Mouse (Mus musculus): ENCODE measurements around the gene Ifnb1.

GRCm38 (mm10) chr4:88547986-88548385 lies 25.4 kb upstream of the Ifnb1 start:
- no peak for TF ChIP-seq POLR2A (IDR thresholded peaks at IDR 0.05; ENCODE audit: borderline replicate concordance, extremely low read depth, low read depth, low read length)
- TF ChIP-seq CTCF (IDR thresholded peaks at IDR 0.05; ENCODE audit: insufficient read depth, low read length): no peak

All from lung, adult 2 months (tissue).